Mouse (Mus musculus) adrenal gland, postnatal 14 days (tissue): ENCODE data around the gene Scap. TPM values are rescaled to one million over a fixed set of nuclear protein-coding genes. Genes with fewer than 3 reads are reported as not detected.
A peak's percentile ranks its signal among the peaks of the same experiment; 100 is the strongest.
"Not testable (repeated sequence)": the region's sequence is repeated elsewhere in the genome, so short reads cannot be mapped to it uniquely, and the experiment has no call there.

Experiments used
- DNase-seq: peaks from one replicate; pipeline ENCODE4 v3.0.0; 2021; ENCODE audit warnings: mixed read lengths
- total RNA-seq: library from RNA; stranded (reverse); gene quantifications from 2 replicates; pipeline ENCODE4 v1.2.3, GENCODE M21; 2021

The Scap gene
- total RNA-seq, 1 experiment from 2014 or later: 75.7 TPM

DNA sequence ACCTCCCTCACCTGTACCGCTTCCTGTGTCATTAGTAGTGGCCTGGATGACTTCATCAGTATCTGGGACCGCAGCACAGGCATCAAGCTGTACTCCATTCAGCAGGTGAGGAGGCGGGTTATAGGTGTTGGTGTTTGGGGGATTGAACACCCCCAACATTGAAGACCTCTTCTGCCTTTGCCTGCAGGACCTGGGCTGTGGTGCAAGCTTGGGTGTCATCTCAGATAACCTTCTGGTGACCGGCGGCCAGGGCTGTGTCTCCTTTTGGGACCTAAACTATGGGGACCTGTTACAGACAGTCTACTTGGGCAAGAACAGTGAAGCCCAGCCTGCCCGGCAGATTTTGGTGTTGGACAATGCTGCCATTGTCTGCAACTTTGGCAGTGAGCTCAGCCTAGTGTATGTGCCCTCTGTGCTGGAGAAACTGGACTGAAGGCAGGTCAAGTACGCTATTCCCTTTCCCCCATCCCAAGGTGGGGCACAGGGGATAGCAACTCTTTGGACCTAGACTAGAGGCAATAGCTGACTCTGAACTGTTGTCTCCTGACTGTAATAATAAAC, 51.4 kb downstream of the Scap start:
- DNase-seq: no peak

DNA sequence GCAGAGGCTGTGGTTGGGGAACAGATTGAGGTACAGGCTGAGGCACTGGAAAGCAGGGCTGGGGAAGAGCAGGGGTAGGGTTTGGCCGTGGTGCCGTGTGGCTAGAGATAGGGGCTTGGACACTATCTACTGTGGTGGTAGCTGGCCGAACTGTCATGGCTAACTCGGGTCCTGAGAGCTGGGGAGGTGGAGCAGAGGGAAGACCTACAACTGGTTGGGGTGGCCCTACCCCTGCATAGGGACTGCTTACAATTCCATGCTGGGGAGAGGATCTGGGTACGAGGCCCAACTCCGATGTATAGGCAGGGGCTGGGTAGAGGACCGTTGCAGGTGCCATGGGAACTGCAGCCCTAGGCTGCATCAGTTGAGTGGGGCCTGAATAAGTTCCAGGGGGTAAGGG, 54.9 kb downstream of the Scap start:
- DNase-seq: no peak

DNA sequence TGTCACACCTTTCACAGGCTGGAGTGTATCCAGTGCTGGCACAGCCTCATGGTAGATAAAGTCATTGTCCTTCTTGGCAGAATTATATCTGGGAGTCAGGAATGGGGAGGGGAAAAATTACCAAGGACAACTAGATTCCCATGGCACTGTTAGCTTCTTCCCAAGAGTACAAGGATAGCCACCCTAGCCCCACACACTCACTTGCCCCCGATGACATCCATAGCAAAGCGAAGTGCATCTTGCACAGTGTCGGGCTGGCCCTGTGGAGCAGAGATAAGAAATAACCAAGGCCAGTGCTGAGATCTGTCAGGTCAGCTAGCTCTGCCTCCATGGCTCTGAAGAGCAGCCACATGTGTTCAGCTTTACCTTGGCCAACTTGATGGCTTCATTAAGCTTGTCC, 57.8 kb downstream of the Scap start:
- DNase-seq: no peak

DNA sequence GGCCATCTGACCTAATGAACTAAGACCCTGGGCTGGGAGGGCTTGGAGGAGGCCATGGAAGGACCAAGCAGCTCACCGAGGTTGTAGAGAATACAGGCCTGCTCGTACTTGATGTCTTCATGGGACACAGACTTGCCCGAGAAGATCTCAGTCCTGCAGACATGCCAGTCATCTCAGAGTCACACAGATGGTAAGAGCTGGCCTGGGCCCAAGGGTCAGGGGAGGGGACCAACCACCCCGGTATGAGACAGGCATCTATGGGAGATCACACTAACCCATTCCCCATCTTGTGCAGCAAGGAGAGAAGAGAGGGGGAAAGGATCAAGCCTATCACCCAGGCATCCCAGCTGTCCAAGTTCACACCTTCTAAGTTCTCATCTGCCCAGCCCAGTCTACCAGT, 60.2 kb downstream of the Scap start:
- DNase-seq: no peak

DNA sequence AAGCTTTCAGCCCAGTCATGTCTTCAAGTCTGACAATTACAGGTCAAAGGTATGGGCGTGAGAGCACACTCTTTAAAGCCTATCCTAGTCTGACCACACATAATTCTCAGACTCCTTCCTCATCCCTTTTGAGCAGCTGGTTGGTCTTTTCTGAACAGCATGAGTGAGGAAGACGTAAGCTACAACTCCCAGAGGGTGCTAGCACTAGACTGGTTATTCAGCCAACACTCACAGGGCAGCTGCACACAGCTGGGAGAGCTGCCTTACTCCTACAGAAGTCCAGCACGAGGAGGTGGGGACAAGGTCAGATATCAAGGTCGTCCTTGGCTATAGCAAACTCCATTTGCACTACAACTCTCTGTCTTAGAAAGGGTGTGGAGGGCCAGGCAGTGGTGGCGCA, 67.6 kb downstream of the Scap start:
- DNase-seq: peak; percentile 51

DNA sequence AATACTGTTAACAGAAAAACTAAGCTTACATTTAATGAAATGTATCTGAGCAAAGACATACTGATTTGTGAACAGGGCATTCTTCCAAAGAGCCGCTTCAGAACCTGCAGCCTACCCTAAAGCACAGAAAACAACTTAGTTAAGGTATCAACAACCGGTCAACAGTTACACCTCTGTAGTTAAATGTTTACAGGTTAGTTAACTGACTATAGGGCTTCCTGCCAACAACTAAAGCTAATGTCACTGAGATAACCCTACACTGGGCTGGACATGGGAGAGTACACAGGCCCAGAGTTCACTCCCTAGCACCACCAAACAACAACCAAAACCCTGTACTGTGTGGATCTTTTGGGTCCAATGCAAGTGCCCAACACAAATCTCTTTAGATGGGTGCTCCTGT, 69.6 kb downstream of the Scap start:
- no peak for DNase-seq

DNA sequence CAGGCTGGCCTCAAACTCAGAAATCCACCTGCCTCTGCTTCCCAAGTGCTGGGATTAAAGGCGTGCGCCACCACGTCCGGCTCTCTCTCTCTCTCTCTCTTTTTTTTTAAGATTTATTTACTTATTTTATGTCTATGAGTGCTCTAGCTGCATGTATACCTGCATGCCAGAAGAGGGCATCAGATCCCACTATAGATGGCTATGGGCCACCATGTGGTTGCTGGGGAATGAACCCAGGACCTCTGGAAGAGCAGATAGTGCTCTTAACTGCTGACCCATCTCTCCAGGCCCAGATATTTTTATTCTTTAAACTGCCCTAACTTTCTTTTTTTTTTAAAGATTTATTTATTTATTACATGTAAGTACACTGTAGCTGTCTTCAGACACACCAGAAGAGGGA, 70.2 kb downstream of the Scap start:
- DNase-seq: not testable (repeated sequence)

DNA sequence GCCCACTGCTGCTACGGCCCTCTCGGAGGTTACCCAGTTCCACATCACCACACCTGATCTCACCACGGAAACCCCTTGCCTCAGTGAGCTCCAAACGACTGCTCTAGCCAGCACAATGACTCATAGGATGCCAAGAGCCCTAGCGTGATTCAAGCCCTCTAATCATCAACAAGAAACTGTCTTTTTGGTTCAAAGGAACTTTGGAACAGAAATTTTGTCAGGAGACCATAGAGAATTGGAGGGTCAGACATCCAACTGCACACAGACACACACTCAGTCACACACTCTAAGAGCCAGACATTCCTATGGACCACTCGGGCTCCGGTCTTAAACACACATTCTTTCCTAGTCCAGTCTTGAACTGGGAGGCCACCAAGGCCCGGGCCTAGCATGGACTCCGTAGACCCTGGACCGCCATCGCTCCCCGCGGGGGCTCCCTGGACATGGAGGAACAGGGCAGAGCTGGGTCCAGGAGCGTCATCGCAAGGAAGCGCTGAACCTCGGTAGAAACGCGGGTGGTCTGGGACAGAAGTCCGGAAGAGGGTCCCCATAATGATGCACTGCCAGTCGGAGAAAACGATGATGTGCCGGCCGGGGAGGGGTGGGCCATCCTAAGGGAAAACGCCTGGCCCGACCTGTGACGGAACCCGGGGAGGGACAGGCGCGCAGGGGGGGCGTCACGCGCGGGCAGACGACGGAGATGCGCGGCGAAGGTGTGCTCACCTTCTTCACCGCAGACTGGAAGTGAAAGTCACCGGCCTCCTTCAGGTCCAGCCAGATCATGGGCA, 74.4 kb downstream of the Scap start:
- peak; percentile 21 for DNase-seq

DNA sequence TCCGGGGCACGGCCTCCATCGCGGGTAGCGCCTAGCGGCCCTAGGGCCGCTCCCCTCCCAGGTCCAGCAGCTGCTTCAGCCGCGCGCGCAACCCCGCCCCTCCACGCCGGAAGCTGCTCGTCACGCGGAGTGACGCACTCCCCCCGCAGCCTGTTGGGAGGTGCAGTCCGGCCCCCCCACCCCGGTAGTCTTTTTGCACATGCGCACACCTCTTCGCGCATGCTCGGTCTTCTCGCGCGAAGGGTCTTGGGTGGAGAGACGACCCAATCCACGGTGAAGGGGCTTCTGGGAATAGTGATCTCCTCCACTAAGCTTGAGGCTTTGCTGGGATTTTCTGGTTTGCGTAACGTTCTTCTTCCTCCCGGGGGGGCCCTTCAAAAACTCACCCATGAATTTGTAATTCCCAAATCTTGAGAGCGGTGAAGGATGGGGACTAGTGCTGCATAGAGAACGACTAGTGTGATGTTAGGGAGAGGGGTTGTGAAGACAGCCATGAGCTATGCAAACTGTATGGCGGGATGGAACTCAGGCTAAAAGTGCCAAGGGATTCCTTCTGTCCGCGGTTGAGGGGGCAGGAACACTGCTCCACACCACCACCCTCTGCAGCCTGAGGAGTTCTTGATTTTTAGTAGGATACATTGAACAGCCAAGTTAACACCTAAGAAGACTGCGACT, 75.1 kb downstream of the Scap start, which contains the start of gene Ptpn23:
Gene Ptpn23 (minus strand): TSS at position 115 of the 675 bp plus-strand sequence.
- DNase-seq: peak; percentile 98

DNA sequence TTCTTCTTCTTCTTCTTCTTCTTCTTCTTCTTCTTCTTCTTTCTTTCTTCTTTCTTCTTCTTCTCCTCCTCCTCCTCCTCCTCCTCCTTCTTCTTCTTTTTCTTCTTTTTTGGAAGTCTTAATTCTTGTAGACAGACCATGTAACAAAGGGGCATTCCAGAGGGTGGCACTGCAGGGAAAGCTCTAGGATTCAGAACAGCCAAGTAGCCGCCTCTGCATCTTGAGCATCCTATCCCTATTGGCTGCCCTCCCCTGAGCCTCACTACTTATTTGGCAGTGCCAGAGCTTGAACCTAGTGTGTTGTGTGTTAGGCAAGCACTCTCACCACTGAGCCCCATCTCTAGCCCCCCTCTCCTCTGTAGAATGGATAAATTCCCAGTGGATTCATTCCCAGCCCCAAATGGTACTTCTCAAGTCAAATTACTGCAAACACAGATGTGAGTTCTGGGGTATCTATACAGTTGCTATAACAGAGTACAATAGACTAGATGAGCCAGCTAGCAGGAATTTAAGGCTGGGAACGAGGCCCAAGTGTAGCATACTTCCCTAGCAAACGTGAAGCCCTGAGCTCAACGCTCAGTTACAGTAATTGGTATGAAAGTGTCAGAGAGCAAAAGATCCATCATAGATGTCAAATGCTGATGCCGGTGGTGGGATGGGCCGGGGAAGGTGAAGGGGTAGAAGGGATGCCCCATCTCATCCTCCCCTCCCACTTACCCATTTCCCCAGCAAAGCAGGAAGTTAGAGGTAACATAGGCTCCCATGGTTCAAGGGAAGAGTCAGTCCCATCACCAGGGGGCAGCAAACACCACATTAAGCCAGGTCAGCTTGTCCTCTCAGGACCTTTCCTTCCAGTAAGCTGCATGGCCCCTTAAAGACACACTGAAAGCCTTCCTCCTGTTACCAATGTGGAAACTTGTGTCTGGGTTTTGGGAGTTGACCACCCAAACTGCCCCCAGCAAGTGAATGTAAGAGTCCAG, 78.1 kb downstream of the Scap start:
- DNase-seq: peak; percentile 91

DNA sequence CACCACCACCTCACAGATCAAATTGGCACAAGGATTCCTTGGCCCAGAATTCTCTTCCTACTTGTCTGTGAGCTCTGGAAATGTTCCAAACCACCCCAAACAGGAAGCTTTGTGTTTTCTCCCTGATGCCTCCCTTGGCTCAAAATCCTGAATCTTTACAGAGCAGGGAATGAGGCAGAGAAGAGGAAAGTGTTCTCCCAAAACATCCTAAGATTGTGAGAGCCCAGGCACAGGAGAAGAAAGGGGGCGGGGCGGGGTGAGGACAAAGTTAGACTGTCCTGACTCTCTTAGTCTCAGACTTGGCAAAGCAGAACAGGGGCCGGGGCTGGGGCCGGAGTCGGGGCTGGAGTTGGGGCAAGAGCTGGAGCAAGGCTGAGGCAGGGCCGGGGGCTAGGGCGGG, 79.8 kb downstream of the Scap start:
- peak; percentile 23 for DNase-seq

DNA sequence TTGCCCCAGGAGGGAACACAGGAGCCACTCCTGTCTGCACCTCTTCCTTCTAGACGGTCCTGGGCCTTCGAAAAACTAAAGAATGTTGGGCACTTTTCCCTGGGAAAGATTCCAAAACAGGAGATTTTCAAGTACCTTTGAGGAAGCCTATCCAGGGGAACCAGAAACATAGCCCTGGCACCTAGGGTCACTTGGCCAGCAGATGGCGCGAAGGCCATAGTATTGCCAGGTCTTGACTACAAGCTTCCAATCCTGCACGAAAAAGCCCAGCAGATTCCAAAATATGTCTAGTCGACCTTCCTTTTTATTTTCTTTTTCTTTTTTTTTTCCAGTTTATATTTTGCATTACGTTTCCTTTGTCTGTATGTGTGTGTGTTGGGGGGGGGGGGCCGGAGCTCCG, 80.7 kb downstream of the Scap start:
- DNase-seq: peak; percentile 74

DNA sequence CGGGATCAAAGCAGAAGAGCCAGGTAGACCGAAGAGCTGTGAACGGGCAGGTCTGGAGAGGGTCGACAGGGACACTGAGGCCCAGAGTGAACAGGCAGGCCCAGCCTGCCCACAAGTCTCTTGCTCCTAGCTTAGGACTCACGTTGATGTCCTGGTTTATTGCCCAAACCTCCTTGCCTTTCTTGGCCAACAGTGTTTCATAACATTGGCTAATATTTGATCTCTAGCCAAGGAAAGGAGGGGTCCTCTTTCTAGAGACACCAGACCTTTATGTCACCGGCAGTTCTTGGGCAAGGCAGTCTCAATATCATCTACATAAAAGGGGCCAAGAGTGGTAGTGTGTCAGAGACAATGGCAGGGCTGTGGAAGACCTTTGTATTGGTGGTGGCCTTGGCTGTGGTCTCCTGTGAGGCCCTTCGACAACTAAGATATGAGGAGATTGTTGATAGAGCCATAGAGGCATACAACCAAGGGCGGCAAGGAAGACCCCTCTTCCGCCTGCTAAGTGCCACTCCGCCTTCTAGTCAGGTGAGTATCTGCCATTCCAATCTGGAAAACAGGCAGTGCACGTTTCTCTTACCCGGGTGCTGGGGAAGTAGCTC, 86.5 kb downstream of the Scap start, which contains the start of gene Ngp:
Gene Ngp (plus strand): TSS at position 237 of the 602 bp plus-strand sequence.
- no peak for DNase-seq

DNA sequence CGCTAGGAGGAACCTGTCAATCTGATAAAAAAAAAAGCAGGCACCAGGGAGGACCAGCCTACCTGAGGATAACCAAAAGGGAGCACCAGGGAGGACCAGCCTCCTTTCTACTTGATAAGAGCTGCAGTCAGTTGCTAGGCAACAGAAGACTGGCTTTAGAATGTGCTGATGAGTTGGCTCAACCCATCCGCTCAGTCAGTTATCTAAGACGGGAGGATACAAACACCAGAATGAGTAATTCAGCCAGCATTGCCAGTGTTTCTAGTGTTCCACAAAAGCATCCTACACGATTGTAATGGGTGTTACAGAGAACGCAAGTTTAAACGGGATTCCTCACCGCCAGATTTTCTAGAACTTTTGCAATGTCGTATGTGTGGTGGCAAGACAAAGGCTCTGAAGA, 98.2 kb downstream of the Scap start:
- DNase-seq: no peak

DNA sequence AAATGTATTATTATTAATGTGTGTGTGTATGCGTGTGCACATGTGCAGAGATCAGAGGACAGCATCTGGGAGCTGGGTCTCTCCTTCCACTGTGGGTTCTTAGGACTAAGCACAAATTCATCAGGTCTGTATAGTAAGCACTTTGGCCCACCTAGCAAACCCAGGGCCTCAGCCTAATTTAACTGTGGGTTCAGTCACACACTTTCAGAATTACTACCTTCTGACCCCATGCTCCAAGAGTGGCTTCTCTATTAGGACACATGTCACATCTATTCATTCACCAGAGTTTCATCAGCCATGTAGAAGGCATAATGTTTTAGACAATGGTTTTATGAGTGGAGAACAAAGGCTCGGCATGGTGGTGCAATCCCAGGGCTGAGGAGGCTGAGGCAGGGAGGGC, 100.0 kb downstream of the Scap start:
- no peak for DNase-seq

Other genes starting within 250 kb of the Scap start
- 55.9 and 57.0 TPM in 2 replicates for gene Smarcc1, start 215.6 kb upstream of the Scap start, total RNA-seq
- gene Dhx30, start 215.5 kb upstream of the Scap start, total RNA-seq: 82.6 and 95.2 TPM in 2 replicates
- 14.2 and 17.2 TPM in 2 replicates for gene Cspg5, start 89.5 kb upstream of the Scap start, total RNA-seq
- gene Elp6, start 28.1 kb upstream of the Scap start, total RNA-seq: 6.5 and 9.4 TPM in 2 replicates
- 46.6 and 47.1 TPM in 2 replicates for gene Ptpn23, start 74.9 kb downstream of the Scap start, total RNA-seq
- 3.0 and 10.4 TPM in 2 replicates for gene Ngp, start 86.5 kb downstream of the Scap start, total RNA-seq
- gene Klhl18, start 143.4 kb downstream of the Scap start, total RNA-seq: 12.7 and 12.9 TPM in 2 replicates
- 1.1 and 1.3 TPM in 2 replicates for gene Kif9, start 143.7 kb downstream of the Scap start, total RNA-seq
- gene Setd2, start 199.3 kb downstream of the Scap start, total RNA-seq: 80.3 and 88.2 TPM in 2 replicates